Mouse (Mus musculus) MEL (cell line): Measurements from ENCODE around the gene Hspa12b. TPM values are rescaled to one million over a fixed set of nuclear protein-coding genes. Genes with fewer than 3 reads are reported as not detected.

Source experiments
- DNase-seq: peaks from one replicate; pipeline ENCODE4 v3.0.0; 2011; ENCODE audit warnings: low read depth, low spot score
- H3K27ac ChIP-seq: 2 replicates; pipeline ENCODE4 v1.5.1; 2012; ENCODE audit warnings: low read depth, mild to moderate bottlenecking, control low read depth, low read length, moderate library complexity; ENCODE audit not compliant: control insufficient read depth
- H3K27me3 ChIP-seq, 2 experiments: fragments of 150-350 bp in 1 of 2; sonication (generic) in 1 of 2; 2 replicates each; pipeline ENCODE4 v1.6.1; 2012; ENCODE audit warnings: low read length in 2 of 2, mild to moderate bottlenecking in 2 of 2, improper control_type of control experiment in 1 of 2, moderate library complexity in 1 of 2; ENCODE audit not compliant: insufficient read depth in 2 of 2, control insufficient read depth in 1 of 2
- H3K36me3 ChIP-seq, 2 experiments: 2 replicates each; pipeline ENCODE4 v1.6.1; 2012 to 2014; ENCODE audit warnings: low read length in 2 of 2, improper control_type of control experiment in 1 of 2, inconsistent platforms in 1 of 2, mild to moderate bottlenecking in 1 of 2; ENCODE audit not compliant: insufficient read depth in 2 of 2, control insufficient read depth in 1 of 2
- H3K4me1 ChIP-seq, 2 experiments: fragments of 150-350 bp in 1 of 2; sonication (generic) in 1 of 2; 2 replicates each; pipeline ENCODE4 v1.6.1; 2012; ENCODE audit warnings: low read length in 2 of 2, improper control_type of control experiment in 1 of 2, mild to moderate bottlenecking in 1 of 2; ENCODE audit not compliant: insufficient read depth in 2 of 2, control insufficient read depth in 1 of 2
- H3K4me3 ChIP-seq, 2 experiments: fragments of 150-350 bp in 1 of 2; sonication (generic) in 1 of 2; 2 replicates each; pipeline ENCODE4 v1.5.1; 2012; ENCODE audit warnings: low read depth in 2 of 2, low read length in 2 of 2, mild to moderate bottlenecking in 2 of 2, moderate library complexity in 2 of 2, control low read depth in 1 of 2, improper control_type of control experiment in 1 of 2; ENCODE audit not compliant: control insufficient read depth in 1 of 2, insufficient read depth in 1 of 2
- H3K79me2 ChIP-seq: 2 replicates; pipeline ENCODE4 v1.6.1; 2012; ENCODE audit warnings: mild to moderate bottlenecking, low read length, moderate library complexity; ENCODE audit not compliant: control insufficient read depth, poor library complexity, insufficient read depth
- H3K9ac ChIP-seq: 2 replicates; pipeline ENCODE4 v1.6.1; 2012; ENCODE audit warnings: low read depth, mild to moderate bottlenecking, control low read depth, low read length, moderate library complexity; ENCODE audit not compliant: control insufficient read depth, poor library complexity, severe bottlenecking
- H3K9me3 ChIP-seq: fragments of 150-350 bp; sonication (generic); replicated peaks from 2 replicates; pipeline ENCODE4 v1.6.1; 2012; ENCODE audit warnings: mild to moderate bottlenecking, low read length, improper control_type of control experiment, moderate library complexity; ENCODE audit not compliant: insufficient read depth
- E2F4 ChIP-seq: IDR thresholded peaks from 2 replicates; pipeline ENCODE4 v1.6.1; 2011; ENCODE audit warnings: low read depth, low read length, improper control_type of control experiment, borderline replicate concordance
- ELF1 ChIP-seq: IDR thresholded peaks from 2 replicates; pipeline ENCODE4 v1.6.1; 2014; ENCODE audit warnings: low read depth, mild to moderate bottlenecking, inconsistent platforms, low read length, improper control_type of control experiment, moderate library complexity
- ETS1 ChIP-seq: IDR thresholded peaks from 2 replicates; pipeline ENCODE4 v1.6.1; 2012; ENCODE audit warnings: low read depth, mild to moderate bottlenecking, inconsistent platforms, low read length, improper control_type of control experiment, moderate library complexity
- JUND ChIP-seq: IDR thresholded peaks from 2 replicates; pipeline ENCODE4 v1.6.1; 2011; ENCODE audit warnings: low read depth, mild to moderate bottlenecking, improper control_type of control experiment, low read length
- MAX ChIP-seq: IDR thresholded peaks from 2 replicates; pipeline ENCODE4 v1.6.1; 2011; ENCODE audit warnings: low read length, improper control_type of control experiment
- MAZ ChIP-seq: IDR thresholded peaks from 2 replicates; pipeline ENCODE4 v1.6.1; 2012; ENCODE audit warnings: low read depth, mild to moderate bottlenecking, inconsistent platforms, low read length, improper control_type of control experiment
- MXI1 ChIP-seq: IDR thresholded peaks from 2 replicates; pipeline ENCODE4 v1.6.1; 2011; ENCODE audit warnings: mild to moderate bottlenecking, low read depth, low read length, improper control_type of control experiment
- MYB ChIP-seq: IDR thresholded peaks from 2 replicates; pipeline ENCODE4 v1.6.1; 2011; ENCODE audit warnings: mild to moderate bottlenecking, low read depth, low read length, improper control_type of control experiment
- MYC ChIP-seq: IDR thresholded peaks from 2 replicates; pipeline ENCODE4 v1.6.1; 2011; ENCODE audit warnings: low read depth, mild to moderate bottlenecking, low read length, improper control_type of control experiment, moderate library complexity
- NELFE ChIP-seq: IDR thresholded peaks from 2 replicates; pipeline ENCODE4 v1.6.1; 2011; ENCODE audit warnings: low read depth, low read length, improper control_type of control experiment
- NRF1 ChIP-seq: IDR thresholded peaks from 2 replicates; pipeline ENCODE4 v1.6.1; 2014; ENCODE audit warnings: low read depth, mild to moderate bottlenecking, inconsistent platforms, low read length, improper control_type of control experiment, moderate library complexity; ENCODE audit not compliant: poor library complexity, insufficient read depth, severe bottlenecking
- POLR2A ChIP-seq, 2 experiments: IDR thresholded peaks; 2 replicates each; pipeline ENCODE4 v1.6.1; 2011 to 2012; ENCODE audit warnings: low read length in 2 of 2, mild to moderate bottlenecking in 2 of 2, control low read depth in 1 of 2, improper control_type of control experiment in 1 of 2, low read depth in 1 of 2, moderate library complexity in 1 of 2; ENCODE audit not compliant: control insufficient read depth in 1 of 2, insufficient read depth in 1 of 2, poor library complexity in 1 of 2
- POLR2AphosphoS2 ChIP-seq: IDR thresholded peaks from 2 replicates; pipeline ENCODE4 v1.6.1; 2011; ENCODE audit warnings: low read length, improper control_type of control experiment
- POLR2AphosphoS5 ChIP-seq: IDR thresholded peaks from 2 replicates; pipeline ENCODE4 v1.6.1; 2012; ENCODE audit warnings: low read depth, borderline replicate concordance, mild to moderate bottlenecking, inconsistent platforms, low read length, moderate library complexity, mixed read lengths
- RCOR1 ChIP-seq: IDR thresholded peaks from 2 replicates; pipeline ENCODE4 v1.6.1; 2012; ENCODE audit warnings: low read depth, mild to moderate bottlenecking, inconsistent platforms, low read length, improper control_type of control experiment
- SIN3A ChIP-seq: IDR thresholded peaks from 2 replicates; pipeline ENCODE4 v1.6.1; 2012; ENCODE audit warnings: low read length, improper control_type of control experiment, inconsistent platforms
- TAL1 ChIP-seq: IDR thresholded peaks from 2 replicates; pipeline ENCODE4 v1.6.1; 2012; ENCODE audit warnings: mild to moderate bottlenecking, inconsistent platforms, low read length, moderate library complexity, mixed read lengths
- ZC3H11A ChIP-seq: IDR thresholded peaks from 2 replicates; pipeline ENCODE4 v1.6.1; 2012; ENCODE audit warnings: low read depth, mild to moderate bottlenecking, inconsistent platforms, low read length, improper control_type of control experiment
- ZNF384 ChIP-seq: IDR thresholded peaks from 2 replicates; pipeline ENCODE4 v1.6.1; 2012; ENCODE audit warnings: low read depth, mild to moderate bottlenecking, inconsistent platforms, low read length, improper control_type of control experiment
- polyA plus RNA-seq, 2 experiments: library from polyadenylated mRNA; stranded (reverse) in 1 of 2; unstranded in 1 of 2; fragments of >175 nt in 1 of 2; fragments of >200 nt in 1 of 2; gene quantifications; 2 replicates each; pipeline versions ENCODE4 v1.2.1 to v1.2.4; 2012; ENCODE audit warnings: low replicate concordance in 2 of 2, low read depth in 1 of 2; ENCODE audit not compliant: insufficient read length in 2 of 2, insufficient read depth in 1 of 2, missing spikeins in 1 of 2
- total RNA-seq: library from RNA; depleted of rRNA; stranded (reverse); fragments of 300-350 nt; gene quantifications from 2 replicates; pipeline ENCODE4 v1.2.3, GENCODE M21; 2012

Hspa12b gene
- total and polyA plus RNA-seq, 3 experiments: 0.04 to 1.2 TPM; not detected in 1

- DNase-seq: no peak
- TF ChIP-seq NELFE (no peak), RCOR1 (no peak), ZC3H11A (no peak), MYB (no peak), JUND (no peak), NRF1 (no peak), POLR2AphosphoS5 (no peak), MXI1 (no peak), MAX (no peak), E2F4 (no peak), TAL1 (no peak), MAZ (no peak), ZNF384 (no peak), POLR2AphosphoS2 (no peak), SIN3A (no peak), POLR2A (IDR thresholded peaks at IDR 0.05; ENCODE audit: control insufficient read depth in 1 of 2, insufficient read depth in 1 of 2, low read depth in 1 of 2, low read length in 2 of 2, poor library complexity in 1 of 2) (no peak)
- TF ChIP-seq, all 39 proteins: peak for 0
- Histone ChIP-seq H3K79me2 (no peaks in the 10 kb centered on the region), H3K9me3 (no peaks in the 10 kb centered on the region), H3K4me3 (no peak overlapping the region), H3K4me1 (no peaks in the 10 kb centered on the region; a peak in 2 of 4 replicates), H3K27ac (no peak overlapping the region), H3K9ac (no peak overlapping the region), H3K36me3 (no peaks in the 10 kb centered on the region), H3K27me3 (no peaks in the 10 kb centered on the region)
These were observed 38.5 kb upstream of the Hspa12b start for GRCm38 (mm10) chr2:131088581-131088980.

DNA sequence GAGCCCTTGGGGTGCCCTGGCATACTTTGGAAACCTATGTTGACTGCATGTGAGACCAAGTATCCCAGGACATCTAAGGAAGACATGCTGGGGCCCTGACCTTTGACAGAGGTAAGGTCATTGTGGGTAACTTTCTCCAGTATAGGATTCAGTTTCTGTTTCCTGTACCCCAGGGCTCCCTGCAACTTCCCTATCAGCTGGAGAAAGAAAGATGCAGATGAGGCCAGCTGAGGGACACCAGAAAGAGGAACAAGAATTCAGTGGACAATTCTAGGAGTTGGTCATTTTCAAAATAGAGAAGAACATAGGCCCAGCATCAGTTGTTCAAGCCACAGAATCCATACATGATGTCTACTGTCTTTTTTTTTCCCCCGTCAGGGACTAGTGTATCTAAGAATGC lies 37.4 kb upstream of the Hspa12b start:
- peak; percentile 16 for DNase-seq
- Histone ChIP-seq H3K9ac (no peak overlapping the region), H3K79me2 (no peaks in the 10 kb centered on the region), H3K4me3 (no peak overlapping the region), H3K27ac (no peak overlapping the region), H3K27me3 (no peaks in the 10 kb centered on the region), H3K9me3 (no peaks in the 10 kb centered on the region), H3K36me3 (no peaks in the 10 kb centered on the region; a peak in 1 of 4 replicates), H3K4me1 (peaks cover 0 to 2% of the 10 kb centered on the region in 2 experiments; a peak in 2 of 4 replicates)
- no peak for TF ChIP-seq MYC
- TF ChIP-seq ETS1: peak; percentile 32; the same call in 1 of the 2 replicates
- no peak for TF ChIP-seq ELF1
